Mouse (Mus musculus) MEL (cell line): ENCODE measurements around the gene 4931414P19Rik.

Source experiments
- CTCF ChIP-seq, 3 experiments: IDR thresholded peaks in 2 of 3; conservative IDR thresholded peaks in 1 of 3; 2 replicates each; pipeline ENCODE4 v1.5.1; 2011 to 2012; ENCODE audit warnings: low read length in 3 of 3, low read depth in 2 of 3, mild to moderate bottlenecking in 2 of 3, improper control_type of control experiment in 1 of 3, inconsistent platforms in 1 of 3, mixed read lengths in 1 of 3, moderate library complexity in 1 of 3; ENCODE audit not compliant: control insufficient read depth in 1 of 3, insufficient read depth in 1 of 3, poor library complexity in 1 of 3, severe bottlenecking in 1 of 3
- EP300 ChIP-seq, 2 experiments: IDR thresholded peaks; 2 replicates each; pipeline ENCODE4 v1.6.1; 2011; ENCODE audit warnings: improper control_type of control experiment in 2 of 2, low read length in 2 of 2, low read depth in 1 of 2, mild to moderate bottlenecking in 1 of 2
- GATA1 ChIP-seq: IDR thresholded peaks from 2 replicates; pipeline ENCODE4 v1.6.1; 2011; ENCODE audit warnings: low read depth, low read length, improper control_type of control experiment
- JUND ChIP-seq: IDR thresholded peaks from 2 replicates; pipeline ENCODE4 v1.6.1; 2011; ENCODE audit warnings: low read depth, mild to moderate bottlenecking, improper control_type of control experiment, low read length
- POLR2A ChIP-seq, 2 experiments: IDR thresholded peaks; 2 replicates each; pipeline ENCODE4 v1.6.1; 2011 to 2012; ENCODE audit warnings: low read length in 2 of 2, mild to moderate bottlenecking in 2 of 2, control low read depth in 1 of 2, improper control_type of control experiment in 1 of 2, low read depth in 1 of 2, moderate library complexity in 1 of 2; ENCODE audit not compliant: control insufficient read depth in 1 of 2, insufficient read depth in 1 of 2, poor library complexity in 1 of 2
- POLR2AphosphoS2 ChIP-seq: IDR thresholded peaks from 2 replicates; pipeline ENCODE4 v1.6.1; 2011; ENCODE audit warnings: low read length, improper control_type of control experiment

- TF ChIP-seq GATA1 (no peak), POLR2A (IDR thresholded peaks at IDR 0.05; ENCODE audit: control insufficient read depth in 1 of 2, insufficient read depth in 1 of 2, low read depth in 1 of 2, low read length in 2 of 2, poor library complexity in 1 of 2) (no peak), POLR2AphosphoS2 (no peak), JUND (no peak), CTCF (IDR thresholded peaks at IDR 0.05 in 2 of 3, conservative IDR thresholded peaks at IDR 0.05 in 1 of 3; ENCODE audit: control insufficient read depth in 1 of 3, insufficient read depth in 1 of 3, low read depth in 2 of 3, low read length in 3 of 3, poor library complexity in 1 of 3, severe bottlenecking in 1 of 3) (no peak), EP300 (IDR thresholded peaks at IDR 0.05; ENCODE audit: low read depth in 1 of 2, low read length in 2 of 2) (no peak)
Observed at GRCm38 (mm10) chr14:54569451-54570392, 36.1 kb downstream of the 4931414P19Rik start.
